Mouse (Mus musculus) kidney, embryonic 15.5 days (tissue): ENCODE measurements at regions not wholly inside any gene's neighbourhood (a gene's known extent, or its start where the extent isn't known, plus 50 kb on each side); places are given as distances from the start of the nearest gene placed in this dataset.
A peak's percentile ranks its signal among the peaks of the same experiment; 100 is the strongest.

ENCODE experiments used
- ATAC-seq: fragments of 200-750 bp; cut with Nextera tagmentation; replicated peaks from 2 replicates; pipeline ENCODE4 v1.8.0; 2017; ENCODE audit warnings: moderate TSS enrichment; ENCODE audit not compliant: low FRiP score
- H3K27ac ChIP-seq: fragments of 300-500 bp; sonication (generic); 2 replicates; pipeline ENCODE4 v1.5.1; 2015; ENCODE audit warnings: mild to moderate bottlenecking, inconsistent platforms
- H3K27me3 ChIP-seq: fragments of 300-500 bp; sonication (generic); 2 replicates; pipeline ENCODE4 v1.6.1; 2015; ENCODE audit warnings: inconsistent platforms
- H3K36me3 ChIP-seq: fragments of 300-500 bp; sonication (generic); 2 replicates; pipeline ENCODE4 v1.6.1; 2015; ENCODE audit warnings: inconsistent platforms
- H3K4me1 ChIP-seq: fragments of 300-500 bp; sonication (generic); 2 replicates; pipeline ENCODE4 v1.6.1; 2015; ENCODE audit warnings: inconsistent platforms
- H3K4me2 ChIP-seq: fragments of 300-500 bp; sonication (generic); 2 replicates; pipeline ENCODE4 v1.6.1; 2015; ENCODE audit warnings: moderate library complexity, mild to moderate bottlenecking, inconsistent platforms
- H3K4me3 ChIP-seq: fragments of 300-500 bp; sonication (generic); replicated peaks from 2 replicates; pipeline ENCODE4 v1.5.1; 2015; ENCODE audit warnings: mild to moderate bottlenecking, inconsistent platforms
- H3K9ac ChIP-seq: fragments of 300-500 bp; sonication (generic); 2 replicates; pipeline ENCODE4 v1.6.1; 2015; ENCODE audit warnings: mild to moderate bottlenecking, inconsistent platforms
- H3K9me3 ChIP-seq: fragments of 300-500 bp; sonication (generic); replicated peaks from 2 replicates; pipeline ENCODE4 v1.6.1; 2016; ENCODE audit warnings: inconsistent platforms
- WGBS: fragments of 180-500 bp; shearing (Covaris S2); methylation state at CpG from one replicate; pipeline ENCODE4 v1.1.7; 2015; ENCODE audit warnings: mixed read lengths; 5-methylcytosine and 5-hydroxymethylcytosine counted together

GRCm38 (mm10) chr3:105357511-105357910 is 94.6 kb upstream of the Kcnd3 start:
- Histone ChIP-seq H3K9me3 (no peaks in the 10 kb centered on the region), H3K4me3 (no peak overlapping the region), H3K4me1 (no peaks in the 10 kb centered on the region), H3K4me2 (no peak overlapping the region), H3K36me3 (no peaks in the 10 kb centered on the region), H3K27me3 (no peaks in the 10 kb centered on the region), H3K9ac (no peak overlapping the region), H3K27ac (no peak overlapping the region)
- ATAC-seq, result no peak
- 68% methylated on average over 2 of the region's 2 CpGs for WGBS

DNA sequence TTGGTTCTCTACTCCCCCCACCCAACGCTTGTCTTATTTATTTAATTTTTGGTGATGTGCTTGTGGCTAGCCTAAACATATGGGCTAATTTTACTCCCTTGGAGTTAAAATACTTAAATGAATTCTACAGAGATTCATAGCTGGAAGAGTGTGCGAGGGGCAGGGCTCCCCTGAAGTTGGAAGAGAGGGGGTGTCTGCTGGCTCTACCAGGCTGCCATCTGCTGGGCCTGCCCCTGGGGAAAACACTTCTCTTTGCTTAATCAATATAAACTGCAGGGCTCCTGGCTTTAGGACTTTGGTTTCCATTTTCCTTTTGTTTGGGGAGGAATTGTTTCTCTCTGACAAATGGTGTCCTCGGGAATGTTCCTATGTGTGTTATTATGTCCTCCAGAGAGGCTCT is 92.5 kb upstream of the Kcnd3 start:
- H3K27me3 ChIP-seq, result no peaks in the 10 kb centered on the region
- H3K9me3 ChIP-seq, result no peaks in the 10 kb centered on the region
- H3K4me1 ChIP-seq, result no peaks in the 10 kb centered on the region
- no peak overlapping the region for H3K27ac ChIP-seq
- H3K4me3 ChIP-seq, result no peak overlapping the region
- 51% methylated on average over 3 of the region's 3 CpGs for WGBS
- no peak overlapping the region for H3K4me2 ChIP-seq
- no peaks in the 10 kb centered on the region for H3K36me3 ChIP-seq
- no peak for ATAC-seq
- H3K9ac ChIP-seq, result no peak overlapping the region

GRCm38 (mm10) chr3:105364685-105365084 is 87.4 kb upstream of the Kcnd3 start:
- Histone ChIP-seq H3K4me2 (no peak overlapping the region), H3K9ac (no peak overlapping the region), H3K27ac (no peak overlapping the region), H3K4me3 (no peak overlapping the region), H3K9me3 (no peaks in the 10 kb centered on the region), H3K4me1 (no peaks in the 10 kb centered on the region), H3K27me3 (no peaks in the 10 kb centered on the region), H3K36me3 (no peaks in the 10 kb centered on the region)
- 88% methylated on average over 5 of the region's 5 CpGs for WGBS
- ATAC-seq, result no peak

- H3K9ac ChIP-seq, result no peak overlapping the region
- H3K27me3 ChIP-seq, result no peaks in the 10 kb centered on the region
- no peak for ATAC-seq
- no peaks in the 10 kb centered on the region for H3K36me3 ChIP-seq
- 0 out of 2 replicates have a peak, but pooled peaks cover 4% of the 10 kb centered on the region for H3K4me1 ChIP-seq
- H3K27ac ChIP-seq, result no peak overlapping the region
- WGBS, result 87% methylated on average over 6 of the region's 6 CpGs
- H3K4me2 ChIP-seq, result no peak overlapping the region
- H3K4me3 ChIP-seq, result no peak overlapping the region
- H3K9me3 ChIP-seq, result no peaks in the 10 kb centered on the region
These were observed 85.3 kb upstream of the Kcnd3 start for GRCm38 (mm10) chr3:105366806-105367205.

DNA sequence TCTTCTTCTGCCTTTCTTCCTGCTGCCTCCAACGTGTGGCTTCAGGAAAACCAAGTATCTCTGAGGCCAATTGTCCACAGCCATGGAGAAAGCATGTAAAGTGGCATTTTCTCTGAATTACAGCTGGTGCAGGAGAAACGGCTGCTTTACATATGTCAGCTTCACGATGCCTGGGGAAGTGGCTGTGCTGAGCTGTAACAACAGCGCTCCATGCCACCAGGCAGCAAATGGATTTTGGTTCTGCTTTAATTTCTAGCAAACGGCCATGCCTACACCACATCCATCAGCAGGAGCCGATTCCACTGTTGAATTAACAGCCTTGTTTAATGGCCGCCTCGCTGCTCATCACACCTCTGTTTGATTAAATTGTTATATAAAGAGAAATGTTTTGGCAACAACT is 84.2 kb upstream of the Kcnd3 start:
- Histone ChIP-seq H3K9me3 (no peaks in the 10 kb centered on the region), H3K27me3 (no peaks in the 10 kb centered on the region), H3K27ac (no peak overlapping the region), H3K4me3 (no peak overlapping the region), H3K4me1 (peaks cover 9% of the 10 kb centered on the region), H3K36me3 (no peaks in the 10 kb centered on the region), H3K4me2 (no peak overlapping the region), H3K9ac (no peak overlapping the region)
- WGBS, result 76% methylated on average over 8 of the region's 8 CpGs
- ATAC-seq, result no peak

GRCm38 (mm10) chr3:105372371-105372828 is 79.7 kb upstream of the Kcnd3 start:
- Histone ChIP-seq H3K27ac (peak overlapping the region; percentile 48), H3K9ac (no peak overlapping the region), H3K36me3 (no peaks in the 10 kb centered on the region), H3K27me3 (no peaks in the 10 kb centered on the region), H3K4me3 (no peak overlapping the region), H3K4me1 (peaks cover 34% of the 10 kb centered on the region), H3K4me2 (no peak overlapping the region), H3K9me3 (no peaks in the 10 kb centered on the region)
- 42% methylated on average over 6 of the region's 6 CpGs for whole genome bisulfite sequencing
- ATAC-seq, result peak; percentile 85

DNA sequence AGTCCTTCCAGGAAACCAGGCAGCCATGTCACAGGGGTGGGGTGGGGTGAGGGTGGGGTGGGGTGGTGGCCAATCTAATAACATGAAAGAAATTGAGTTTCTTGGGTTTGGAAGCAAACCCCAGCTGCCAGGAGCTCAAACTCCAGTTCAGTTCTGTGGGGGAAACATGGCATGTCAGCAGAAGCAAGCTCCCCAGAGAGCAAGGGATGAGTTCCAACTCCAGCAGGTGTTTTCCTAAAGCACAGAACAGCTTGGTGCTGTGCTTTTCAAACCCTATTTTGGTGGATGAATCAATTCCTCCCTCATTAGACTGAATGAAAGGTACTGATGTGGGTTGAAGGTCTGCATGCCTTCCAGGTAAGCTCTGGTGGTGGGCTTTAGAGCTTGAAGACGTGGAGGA is 77.8 kb upstream of the Kcnd3 start:
- H3K36me3 ChIP-seq, result no peaks in the 10 kb centered on the region
- WGBS, result 67% methylated on average over 1 of the region's 1 CpGs
- no peak overlapping the region for H3K4me2 ChIP-seq
- ATAC-seq, result no peak
- H3K9ac ChIP-seq, result no peak overlapping the region
- H3K4me3 ChIP-seq, result no peak overlapping the region
- no peaks in the 10 kb centered on the region for H3K27me3 ChIP-seq
- peaks cover 34% of the 10 kb centered on the region for H3K4me1 ChIP-seq
- no peak overlapping the region for H3K27ac ChIP-seq
- H3K9me3 ChIP-seq, result no peaks in the 10 kb centered on the region

- Histone ChIP-seq H3K36me3 (no peaks in the 10 kb centered on the region), H3K9me3 (no peaks in the 10 kb centered on the region), H3K27ac (no peak overlapping the region), H3K9ac (no peak overlapping the region), H3K4me2 (no peak overlapping the region), H3K27me3 (no peaks in the 10 kb centered on the region), H3K4me3 (no peak overlapping the region), H3K4me1 (peaks cover 34% of the 10 kb centered on the region)
- ATAC-seq, result no peak
These were observed 77.3 kb upstream of the Kcnd3 start for GRCm38 (mm10) chr3:105374836-105375235.

DNA sequence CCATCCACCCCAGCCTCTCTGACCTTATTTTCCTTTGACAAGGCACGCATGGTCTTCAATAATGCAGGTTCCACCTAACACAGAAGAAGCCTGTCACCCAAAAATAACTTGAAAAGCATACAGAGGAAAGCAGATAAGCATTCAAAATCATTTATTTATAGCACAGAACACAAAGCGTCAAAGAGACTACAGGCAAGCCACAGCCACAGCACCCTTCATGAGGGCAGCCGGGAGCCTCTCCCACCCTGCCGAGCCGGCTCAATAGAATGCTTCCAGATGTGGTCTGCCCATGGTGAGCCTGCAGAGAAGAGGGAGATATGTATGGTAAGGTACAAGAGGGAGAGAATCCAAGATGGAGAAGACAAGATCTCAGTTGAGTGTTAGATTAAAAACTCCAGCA is 76.7 kb upstream of the Kcnd3 start:
- Histone ChIP-seq H3K9ac (no peak overlapping the region), H3K27ac (no peak overlapping the region), H3K4me1 (peaks cover 31% of the 10 kb centered on the region), H3K4me3 (no peak overlapping the region), H3K36me3 (no peaks in the 10 kb centered on the region), H3K9me3 (no peaks in the 10 kb centered on the region), H3K27me3 (no peaks in the 10 kb centered on the region), H3K4me2 (no peak overlapping the region)
- WGBS, result 78% methylated on average over 5 of the region's 5 CpGs
- no peak for ATAC-seq

DNA sequence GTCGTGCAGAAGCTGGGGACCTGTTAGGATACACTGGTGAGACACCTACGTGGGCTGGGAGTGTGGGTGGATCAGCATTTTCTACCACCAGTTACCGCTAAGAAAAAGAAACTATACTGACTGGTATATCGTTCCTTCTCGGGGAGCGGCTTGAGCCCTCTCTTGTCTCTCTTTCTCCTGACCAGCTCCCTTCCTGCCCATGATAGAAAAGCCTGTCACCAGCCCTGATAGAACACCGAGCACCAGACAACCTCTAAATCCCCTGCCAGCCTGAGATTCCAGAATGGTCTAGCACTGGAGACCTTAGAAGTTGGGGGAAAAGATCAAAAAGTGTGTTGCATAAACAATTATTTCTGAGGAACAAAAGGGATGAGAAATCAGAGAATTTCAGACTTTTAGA is 76.3 kb upstream of the Kcnd3 start:
- 77% methylated on average over 7 of the region's 7 CpGs for WGBS

GRCm38 (mm10) chr3:105376346-105376745 is 75.8 kb upstream of the Kcnd3 start:
- Histone ChIP-seq H3K9me3 (no peaks in the 10 kb centered on the region), H3K9ac (no peak overlapping the region), H3K4me3 (no peak overlapping the region), H3K27ac (no peak overlapping the region), H3K27me3 (no peaks in the 10 kb centered on the region), H3K36me3 (no peaks in the 10 kb centered on the region), H3K4me1 (peaks cover 30% of the 10 kb centered on the region), H3K4me2 (no peak overlapping the region)
- WGBS, result 25% methylated on average over 5 of the region's 5 CpGs
- ATAC-seq, result no peak

More for the DNA sequence above, 76.3 kb upstream of the Kcnd3 start:
- Histone ChIP-seq H3K27me3 (no peaks in the 10 kb centered on the region), H3K4me3 (no peak overlapping the region), H3K4me2 (no peak overlapping the region), H3K4me1 (peaks cover 30% of the 10 kb centered on the region), H3K9ac (no peak overlapping the region), H3K27ac (no peak overlapping the region), H3K9me3 (no peaks in the 10 kb centered on the region), H3K36me3 (no peaks in the 10 kb centered on the region)
- no peak for ATAC-seq

DNA sequence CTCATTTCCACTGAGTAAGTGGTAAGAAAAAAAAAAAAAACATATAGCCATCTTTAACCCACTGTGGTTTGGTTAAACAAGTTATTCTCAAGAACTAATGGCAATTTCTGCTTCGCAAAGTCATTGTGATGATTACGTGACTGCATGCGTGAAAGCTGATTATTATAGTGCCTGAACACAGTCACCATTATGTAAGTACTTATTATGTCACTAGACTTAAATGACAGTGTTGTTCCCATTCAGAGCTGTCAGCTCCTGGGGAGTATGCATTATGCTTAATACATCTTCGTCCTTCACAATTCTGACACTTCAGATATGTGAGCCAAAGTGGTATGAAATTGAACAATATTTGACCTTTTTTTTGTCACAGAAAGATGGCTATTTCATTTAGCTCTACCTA is 71.3 kb upstream of the Kcnd3 start:
- no peak for ATAC-seq
- H3K9me3 ChIP-seq, result no peaks in the 10 kb centered on the region
- no peak overlapping the region for H3K9ac ChIP-seq
- H3K27ac ChIP-seq, result no peak overlapping the region
- H3K27me3 ChIP-seq, result no peaks in the 10 kb centered on the region
- H3K4me2 ChIP-seq, result no peak overlapping the region
- WGBS, result 97% methylated on average over 4 of the region's 4 CpGs
- peaks cover 5% of the 10 kb centered on the region; the same call in 1 of the 2 replicates for H3K4me1 ChIP-seq
- no peaks in the 10 kb centered on the region for H3K36me3 ChIP-seq
- no peak overlapping the region for H3K4me3 ChIP-seq
